Comparison of ENCODE assay signal across 9 mouse cellular contexts in genomic region chr2:74749337-74750121, GRCm38 (mm10). TPM values are rescaled to one million over a fixed set of nuclear protein-coding genes. Genes with fewer than 3 reads are reported as not detected.
A peak's percentile ranks its signal among the peaks of the same experiment; 100 is the strongest.
DNase-seq lines count a peak whose midpoint lies in the region; ATAC-seq and TF ChIP-seq lines count a peak whose summit lies in the region.
"Had no signal": no experiment of that assay in that cellular context is flagged by ENCODE, and none has a peak within 500 bp of the region (broad histone marks: within the 10 kb centered on the region; RNA-seq: fewer than 3 reads in every experiment).

No protein-coding gene starts in this region.

- H3K27ac ChIP-seq in ES-E14 (ENCODE audit: insufficient read depth, low read depth, low read length, poor library complexity, severe bottlenecking): no peak overlapping the region
- H3K27ac ChIP-seq in forebrain, embryonic 14.5 days (ENCODE audit: low read depth, low read length): no peak overlapping the region
- H3K27ac ChIP-seq in midbrain, embryonic 16.5 days (ENCODE audit: low read length): no peak overlapping the region

- H3K27me3 ChIP-seq in forebrain, embryonic 14.5 days (replicated peaks; ENCODE audit: control insufficient read depth, insufficient read depth, low read length): peaks cover 99% of the 10 kb centered on the region
- H3K27me3 ChIP-seq in midbrain, embryonic 16.5 days (ENCODE audit: control insufficient read depth, insufficient read depth, low read depth, low read length): peaks cover 76% of the 10 kb centered on the region

- in situ Hi-C loops in ES-E14 (cut with MboI; ENCODE audit: low sequenced_read_pairs in 2 of 2, unreplicated experiment in 2 of 2): loop anchor here in 1 of 2 experiments (10.0 kb wide), 1 partner anchor 65 kb away; no protein-coding TSS in a partner anchor

- H3K9me3 ChIP-seq in ES-E14 (ENCODE audit: control insufficient read depth, insufficient read depth, low read depth, low read length): no peaks in the 10 kb centered on the region
- no peaks in the 10 kb centered on the region for H3K9me3 ChIP-seq in forebrain, embryonic 14.5 days (replicated peaks; ENCODE audit: control insufficient read depth, low read length)
- H3K9me3 ChIP-seq in midbrain, embryonic 16.5 days (replicated peaks; ENCODE audit: control insufficient read depth, low read length, poor library complexity, severe bottlenecking): no peaks in the 10 kb centered on the region

- ATAC-seq in forebrain, embryonic 14.5 days: peak; percentile 52; the same call in 1 of the 2 replicates
- ATAC-seq in midbrain, embryonic 16.5 days: no peak; the same call in 1 of the 2 replicates
- no peak for ATAC-seq in erythroblast, adult 5-6 weeks (replicated peaks; ENCODE audit: low FRiP score, poor library complexity, severe bottlenecking)

- H3K4me1 ChIP-seq in ES-E14 (ENCODE audit: control insufficient read depth in 2 of 2, insufficient read depth in 2 of 2, low read length in 2 of 2, poor library complexity in 1 of 2): peaks cover 0 to 7% of the 10 kb centered on the region in 2 experiments; a peak in 2 of 4 replicates
- H3K4me1 ChIP-seq in forebrain, embryonic 14.5 days (ENCODE audit: control insufficient read depth, insufficient read depth, low read length): peaks cover 8% of the 10 kb centered on the region; the same call in 1 of the 2 replicates
- peaks cover 8% of the 10 kb centered on the region; the same call in 1 of the 2 replicates for H3K4me1 ChIP-seq in midbrain, embryonic 16.5 days (ENCODE audit: control insufficient read depth, insufficient read depth, low read length)

- H3K4me3 ChIP-seq in ES-E14 (ENCODE audit: insufficient read depth in 1 of 2, low read depth in 1 of 2, low read length in 2 of 2, poor library complexity in 1 of 2, severe bottlenecking in 1 of 2): peak overlapping the region; percentile 29 to 36; a peak in 3 of 4 replicates
- H3K4me3 ChIP-seq in forebrain, embryonic 14.5 days (ENCODE audit: low read depth, low read length): peak overlapping the region; percentile 7; the same call in 1 of the 2 replicates
- H3K4me3 ChIP-seq in midbrain, embryonic 16.5 days (ENCODE audit: low read depth, low read length): no peak overlapping the region

- H3K36me3 ChIP-seq in ES-E14 (ENCODE audit: control insufficient read depth, insufficient read depth, low read length, poor library complexity, severe bottlenecking): no peaks in the 10 kb centered on the region
- H3K36me3 ChIP-seq in forebrain, embryonic 14.5 days (ENCODE audit: control insufficient read depth, insufficient read depth, low read length): no peaks in the 10 kb centered on the region
- H3K36me3 ChIP-seq in midbrain, embryonic 16.5 days (ENCODE audit: control insufficient read depth, insufficient read depth, low read length): no peaks in the 10 kb centered on the region

- under 1% methylated on average over 47 of the region's 47 CpGs for WGBS in forebrain, embryonic 14.5 days
- under 1% methylated on average over 46 of the region's 47 CpGs for WGBS in midbrain, embryonic 16.5 days

- no peak overlapping the region for H3K9ac ChIP-seq in ES-E14 (ENCODE audit: insufficient read depth, low read depth, low read length, poor library complexity, severe bottlenecking)
- no peak overlapping the region for H3K9ac ChIP-seq in forebrain, embryonic 14.5 days (ENCODE audit: low read length)
- H3K9ac ChIP-seq in midbrain, embryonic 16.5 days (ENCODE audit: low read depth, low read length): no peak overlapping the region

- peak; percentile 68 for DNase-seq in CD4-positive, CD25-positive, alpha-beta regulatory T cell, adult 2 months (ENCODE audit: low read depth, low spot score)
- no peak for DNase-seq in ES-E14 (ENCODE audit: low read depth, low spot score)
- no peak for DNase-seq in forebrain, embryonic 14.5 days (ENCODE audit: low spot score)
- DNase-seq in kidney, adult 9 months: peak; percentile 50
- DNase-seq in frontal cortex, postnatal 10 days (ENCODE audit: low spot score in 2 of 2): no peak
- DNase-seq in spleen, postnatal 36 days (ENCODE audit: low spot score in 2 of 2): no peak

- H3K4me2 ChIP-seq in forebrain, embryonic 14.5 days (ENCODE audit: low read length): peak overlapping the region; percentile 31; the same call in 1 of the 2 replicates
- H3K4me2 ChIP-seq in midbrain, embryonic 16.5 days (ENCODE audit: low read length): peak overlapping the region; percentile 20

TF ChIP-seq in ES-E14, 5 proteins besides CTCF, POLR2A, EP300 and RAD21:
- no peak for TF ChIP-seq HCFC1 (IDR thresholded peaks at IDR 0.05; ENCODE audit: borderline replicate concordance, insufficient read depth, low read length)
- no peak for TF ChIP-seq CHD2 (IDR thresholded peaks at IDR 0.05; ENCODE audit: low read depth, low read length)
- no peak for TF ChIP-seq MAFK (IDR thresholded peaks at IDR 0.05; ENCODE audit: insufficient read depth, low read depth, low read length)
- TF ChIP-seq ZNF384 (IDR thresholded peaks at IDR 0.05; ENCODE audit: low read depth, low read length): no peak
- no peak for TF ChIP-seq ZC3H11A (IDR thresholded peaks at IDR 0.05; ENCODE audit: borderline replicate concordance, low read depth, low read length)

RNA-seq across cellular contexts. Expression of gene Hoxd1, which starts 13.3 kb away (rescaled TPM):
- total RNA-seq in ES-E14 (2012; rRNA removed): 0.26 and 0.36 TPM in 2 replicates
- polyA plus RNA-seq in forebrain, embryonic 14.5 days (2014; fragmentation: Nextera tagmentation; extraction: Ambion mirVana): not detected in 2 replicates
- polyA plus RNA-seq in midbrain, embryonic 16.5 days (2015; fragmentation: Nextera tagmentation; extraction: Ambion mirVana): 0.11 TPM in 1 of 2 replicates, not detected in the other
- not detected in 2 replicates for total RNA-seq in erythroblast, adult 5-6 weeks (2015; ENCODE audit: low replicate concordance)
- total RNA-seq in erythroblast, adult 5-6 weeks (2017; ENCODE audit: low replicate concordance): not detected in 2 replicates

RNA-seq across cellular contexts. Expression of gene Gm28230, which starts 23.0 kb away (rescaled TPM):
- 0.22 TPM in 1 of 2 replicates, not detected in the other for total RNA-seq in ES-E14 (2012; rRNA removed)
- polyA plus RNA-seq in forebrain, embryonic 14.5 days (2014; fragmentation: Nextera tagmentation; extraction: Ambion mirVana): not detected in 2 replicates
- polyA plus RNA-seq in midbrain, embryonic 16.5 days (2015; fragmentation: Nextera tagmentation; extraction: Ambion mirVana): not detected in 2 replicates
- total RNA-seq in erythroblast, adult 5-6 weeks (2015; ENCODE audit: low replicate concordance): not detected in 2 replicates
- total RNA-seq in erythroblast, adult 5-6 weeks (2017; ENCODE audit: low replicate concordance): not detected in 2 replicates
- polyA plus RNA-seq: cortical plate, adult 2 months had no signal

RNA-seq across cellular contexts. Expression of gene Hoxd4, which starts 37.8 kb away (rescaled TPM):
- total RNA-seq in ES-E14 (2012; rRNA removed): 0.16 and 0.94 TPM in 2 replicates
- not detected in 2 replicates for polyA plus RNA-seq in forebrain, embryonic 14.5 days (2014; fragmentation: Nextera tagmentation; extraction: Ambion mirVana)
- not detected in 2 replicates for polyA plus RNA-seq in midbrain, embryonic 16.5 days (2015; fragmentation: Nextera tagmentation; extraction: Ambion mirVana)
- total RNA-seq in erythroblast, adult 5-6 weeks (2015; ENCODE audit: low replicate concordance): not detected in 2 replicates
- not detected in 2 replicates for total RNA-seq in erythroblast, adult 5-6 weeks (2017; ENCODE audit: low replicate concordance)
- polyA plus RNA-seq: cortical plate, adult 2 months had no signal

RNA-seq across cellular contexts. Expression of gene Hoxd3, which starts 37.8 kb away (rescaled TPM):
- total RNA-seq in ES-E14 (2012; rRNA removed): 0.40 TPM in 1 of 2 replicates, not detected in the other
- polyA plus RNA-seq in forebrain, embryonic 14.5 days (2014; fragmentation: Nextera tagmentation; extraction: Ambion mirVana): not detected in 2 replicates
- polyA plus RNA-seq in midbrain, embryonic 16.5 days (2015; fragmentation: Nextera tagmentation; extraction: Ambion mirVana): 0.17 TPM in 1 of 2 replicates, not detected in the other
- not detected in 2 replicates for total RNA-seq in erythroblast, adult 5-6 weeks (2015; ENCODE audit: low replicate concordance)
- total RNA-seq in erythroblast, adult 5-6 weeks (2017; ENCODE audit: low replicate concordance): not detected in 2 replicates
- polyA plus RNA-seq: cortical plate, adult 2 months had no signal

RNA-seq across cellular contexts. Expression of gene Hoxd8, which starts 45.1 kb away (rescaled TPM):
- total RNA-seq in ES-E14 (2012; rRNA removed): 0.63 and 1.2 TPM in 2 replicates
- polyA plus RNA-seq in forebrain, embryonic 14.5 days (2014; fragmentation: Nextera tagmentation; extraction: Ambion mirVana): 0.09 TPM in 1 of 2 replicates, not detected in the other
- not detected in 2 replicates for polyA plus RNA-seq in midbrain, embryonic 16.5 days (2015; fragmentation: Nextera tagmentation; extraction: Ambion mirVana)
- total RNA-seq in erythroblast, adult 5-6 weeks (2015; ENCODE audit: low replicate concordance): not detected in 2 replicates
- total RNA-seq in erythroblast, adult 5-6 weeks (2017; ENCODE audit: low replicate concordance): not detected in 2 replicates
- polyA plus RNA-seq: cortical plate, adult 2 months had no signal

Comparison
In these comparisons a context has a peak if more than half of its experiments do, and no peak if none do; other contexts are left out.
1. DNase-seq: peak in CD4-positive, CD25-positive, alpha-beta regulatory T cell, adult 2 months (single experiment) and kidney, adult 9 months (single experiment); none in ES-E14 (single experiment), forebrain, embryonic 14.5 days (single experiment), frontal cortex, postnatal 10 days (0 of 2) and spleen, postnatal 36 days (0 of 2).